Mouse (Mus musculus) cerebellum, postnatal 36 days (tissue): ENCODE measurements at regions not wholly inside any gene's neighbourhood (a gene's known extent, or its start where the extent isn't known, plus 50 kb on each side); places are given as distances from the start of the nearest gene placed in this dataset.

Experiments used
- DNase-seq, 2 experiments: peaks; one replicate each; pipeline ENCODE4 v3.0.0; 2021 to 2022; ENCODE audit warnings: mixed read lengths in 2 of 2

GRCm38 (mm10) chr6:117514831-117515230, 326.1 kb upstream of the Zfp637 start:
- no peak for DNase-seq

GRCm38 (mm10) chr6:117516906-117517305, 324.1 kb upstream of the Zfp637 start:
- no peak for DNase-seq

- no peak for DNase-seq
Observed at GRCm38 (mm10) chr6:117518939-117519338, 322.0 kb upstream of the Zfp637 start.

- DNase-seq = no peak
Observed at GRCm38 (mm10) chr6:117519466-117519865, 321.5 kb upstream of the Zfp637 start.

GRCm38 (mm10) chr6:117526161-117526935, 314.6 kb upstream of the Zfp637 start:
- no peak for DNase-seq

- DNase-seq = no peak
Observed at GRCm38 (mm10) chr6:117527526-117527925, 313.5 kb upstream of the Zfp637 start.

GRCm38 (mm10) chr6:117534149-117534548, 306.8 kb upstream of the Zfp637 start:
- DNase-seq = no peak

- no peak for DNase-seq
Observed at GRCm38 (mm10) chr6:117534991-117535390, 306.0 kb upstream of the Zfp637 start.

GRCm38 (mm10) chr6:117536084-117536483, 304.9 kb upstream of the Zfp637 start:
- DNase-seq = no peak

- no peak for DNase-seq
Observed at GRCm38 (mm10) chr6:117542431-117542830, 298.5 kb upstream of the Zfp637 start.

- DNase-seq = no peak
Observed at GRCm38 (mm10) chr6:117544276-117545196, 296.4 kb upstream of the Zfp637 start.

GRCm38 (mm10) chr6:117550930-117551329, 290.1 kb upstream of the Zfp637 start:
- DNase-seq = no peak

GRCm38 (mm10) chr6:117552006-117552667, 288.8 kb upstream of the Zfp637 start:
- no peak for DNase-seq

- no peak for DNase-seq
Observed at GRCm38 (mm10) chr6:117563159-117563558, 277.8 kb upstream of the Zfp637 start.

- DNase-seq = no peak
Observed at GRCm38 (mm10) chr6:117563704-117564103, 277.3 kb upstream of the Zfp637 start.

- DNase-seq = no peak
Observed at GRCm38 (mm10) chr6:117566786-117567185, 274.2 kb upstream of the Zfp637 start.

- no peak for DNase-seq
Observed at GRCm38 (mm10) chr6:117567691-117568090, 273.3 kb upstream of the Zfp637 start.

GRCm38 (mm10) chr6:117569576-117570326, 271.2 kb upstream of the Zfp637 start:
- no peak for DNase-seq

GRCm38 (mm10) chr6:117570346-117570745, 270.6 kb upstream of the Zfp637 start:
- DNase-seq = no peak

GRCm38 (mm10) chr6:117570791-117571190, 270.2 kb upstream of the Zfp637 start:
- DNase-seq = no peak

- no peak for DNase-seq
Observed at GRCm38 (mm10) chr6:117572006-117572405, 269.0 kb upstream of the Zfp637 start.

- DNase-seq = no peak
Observed at GRCm38 (mm10) chr6:117573371-117573770, 267.6 kb upstream of the Zfp637 start.
